Mouse (Mus musculus) erythroblast, embryonic 14.5 days (primary cell): ENCODE data around the gene Itgb3bp.

ENCODE experiments used
- GATA1 ChIP-seq: IDR thresholded peaks from 2 replicates; pipeline ENCODE4 v1.6.1; 2012; ENCODE audit warnings: low read length, inconsistent platforms, mixed read lengths
- TAL1 ChIP-seq: IDR thresholded peaks from 3 replicates; pipeline ENCODE4 v1.6.1; 2012; ENCODE audit warnings: low read length, inconsistent platforms, mixed read lengths

DNA sequence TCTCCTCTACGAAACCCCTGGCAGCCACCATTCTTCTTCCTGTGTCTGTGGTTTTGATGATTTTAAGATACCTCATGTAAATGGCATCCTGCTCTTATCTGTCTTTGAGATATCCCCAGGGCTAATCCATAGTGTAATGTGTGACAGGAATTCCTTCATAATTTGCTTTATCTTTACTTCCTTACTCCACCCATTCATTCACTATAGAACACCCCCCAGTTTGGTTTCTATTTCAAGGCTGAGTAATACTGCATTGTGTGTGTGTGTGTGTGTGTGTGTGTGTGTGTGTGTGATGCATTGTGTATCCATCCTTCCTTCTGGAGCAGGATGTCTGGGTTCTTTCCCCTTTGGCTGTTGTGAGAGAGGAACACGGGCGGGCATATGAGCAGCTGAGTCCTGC is 29.7 kb upstream of the Itgb3bp start:
- no peak for TF ChIP-seq GATA1
- TF ChIP-seq TAL1, result no peak
